Mouse (Mus musculus): ENCODE results near the gene Wnt8b. TPM values are rescaled to one million over a fixed set of nuclear protein-coding genes. Genes with fewer than 3 reads are reported as not detected.

Gene Wnt8b
- polyA plus RNA-seq, 1 experiment from 2014 or later, result not detected

DNA sequence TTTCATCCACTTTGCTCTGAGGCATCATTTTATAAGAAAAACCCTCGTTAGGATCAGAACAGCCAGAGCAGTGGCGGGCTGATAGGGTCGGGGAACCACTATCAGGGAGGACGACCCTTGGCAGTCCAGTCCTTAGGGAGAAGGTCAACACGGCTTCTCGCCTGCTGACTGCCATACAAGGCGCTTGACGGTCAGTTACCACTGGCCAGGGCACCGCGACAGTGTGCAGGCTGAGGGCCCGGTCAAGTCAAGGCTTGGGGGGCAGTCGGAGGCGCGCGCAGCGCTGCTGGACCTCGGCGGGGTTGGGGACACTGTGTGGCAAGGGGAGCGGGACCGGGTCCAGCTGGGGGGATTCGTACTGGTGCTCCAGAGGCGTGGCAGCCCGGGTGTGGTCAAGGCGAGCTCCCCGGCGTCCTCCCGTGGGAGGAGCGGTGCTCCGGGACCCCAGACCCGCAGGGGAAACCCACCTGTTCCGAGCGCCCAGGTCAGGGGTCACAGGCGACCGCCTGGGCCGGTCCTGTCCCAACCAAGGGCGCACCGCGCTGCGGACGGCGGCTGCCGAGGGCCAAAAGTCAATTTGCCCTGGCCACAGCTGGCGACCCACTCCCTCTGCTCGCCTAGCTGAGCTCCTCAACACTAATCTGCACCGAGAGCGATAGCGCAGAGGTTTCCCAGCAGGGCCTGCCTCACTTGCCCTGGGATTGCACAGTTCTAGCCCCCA lies 52.2 kb downstream of the Wnt8b start, which contains the start of gene Sec31b:
TSS of gene Sec31b (minus strand) at position 544 of the 721 bp plus-strand sequence.
- Histone ChIP-seq H3K4me1 (ENCODE audit: control insufficient read depth in 2 of 2, insufficient read depth in 2 of 2, low read length in 2 of 2) (no peaks in the 10 kb centered on the region), H3K4me2 (ENCODE audit: low read length) (peak within 1 kb of the TSS; percentile 81), H3K9me3 (ENCODE audit: control insufficient read depth, low read length) (0 out of 2 replicates have a peak, but pooled peaks cover 4% of the 10 kb centered on the region), H3K27ac (replicated peaks in 1 of 2; ENCODE audit: control insufficient read depth in 1 of 2, insufficient read depth in 1 of 2, low read depth in 2 of 2, low read length in 2 of 2) (no peak within 1 kb of the TSS), H3K27me3 (ENCODE audit: control insufficient read depth, insufficient read depth, low read length) (no peaks in the 10 kb centered on the region), H3K36me3 (ENCODE audit: control insufficient read depth, insufficient read depth, low read length) (peaks cover 26% of the 10 kb centered on the region), H3K9ac (ENCODE audit: low read length) (peak within 1 kb of the TSS; percentile 76), H3K4me3 (ENCODE audit: control insufficient read depth in 1 of 2, insufficient read depth in 1 of 2, low read depth in 1 of 2, low read length in 2 of 2) (peak within 1 kb of the TSS; percentile 53 to 60)
- peak; percentile 49 for ATAC-seq (ENCODE audit: insufficient number of reproducible peaks, insufficient read depth, low FRiP score, low read depth)
- WGBS, result under 1% methylated on average over 47 of the region's 47 CpGs

DNA sequence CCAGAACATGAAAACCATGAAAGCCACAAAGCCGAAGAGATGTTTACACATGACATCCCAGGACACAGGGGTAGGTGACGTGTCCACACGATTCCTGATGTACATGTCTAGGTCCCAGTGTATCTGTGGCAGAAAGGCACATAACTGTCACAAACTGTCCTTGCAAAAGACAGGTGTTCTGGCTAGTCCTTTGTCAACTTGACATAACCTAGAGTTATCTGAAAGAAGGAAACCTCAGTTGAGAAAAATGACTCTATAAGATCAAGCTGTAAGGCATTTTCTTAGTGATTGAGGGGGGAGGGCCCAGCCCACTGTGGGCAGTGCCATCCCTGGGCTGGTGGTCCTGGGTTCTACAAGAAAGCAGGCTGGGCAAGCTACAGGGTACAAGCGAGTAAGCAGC lies 59.5 kb downstream of the Wnt8b start, which contains the start of gene Gm20538:
TSS of gene Gm20538 (minus strand) at position 101 of the 400 bp plus-strand sequence.
- H3K4me3 ChIP-seq (ENCODE audit: control insufficient read depth in 1 of 2, insufficient read depth in 1 of 2, low read depth in 1 of 2, low read length in 2 of 2), result peak within 1 kb of the TSS in 1 of 2 experiments; percentile 86; a peak in 1 of 4 replicates
- WGBS, result 92% methylated on average over 4 of the region's 4 CpGs
- no peak within 1 kb of the TSS for H3K27ac ChIP-seq (replicated peaks in 1 of 2; ENCODE audit: control insufficient read depth in 1 of 2, insufficient read depth in 1 of 2, low read depth in 2 of 2, low read length in 2 of 2)
- no peaks in the 10 kb centered on the region for H3K27me3 ChIP-seq (ENCODE audit: control insufficient read depth, insufficient read depth, low read length)
- ATAC-seq (ENCODE audit: insufficient number of reproducible peaks, insufficient read depth, low FRiP score, low read depth), result no peak
- H3K4me1 ChIP-seq (ENCODE audit: control insufficient read depth in 2 of 2, insufficient read depth in 2 of 2, low read length in 2 of 2), result peaks cover 0 to 10% of the 10 kb centered on the region in 2 experiments; a peak in 2 of 4 replicates
- H3K9ac ChIP-seq (ENCODE audit: low read length), result no peak within 1 kb of the TSS
- peak within 1 kb of the TSS; percentile 74 for H3K4me2 ChIP-seq (ENCODE audit: low read length)
- peaks cover 59% of the 10 kb centered on the region for H3K36me3 ChIP-seq (ENCODE audit: control insufficient read depth, insufficient read depth, low read length)
- no peaks in the 10 kb centered on the region for H3K9me3 ChIP-seq (ENCODE audit: control insufficient read depth, low read length)

DNA sequence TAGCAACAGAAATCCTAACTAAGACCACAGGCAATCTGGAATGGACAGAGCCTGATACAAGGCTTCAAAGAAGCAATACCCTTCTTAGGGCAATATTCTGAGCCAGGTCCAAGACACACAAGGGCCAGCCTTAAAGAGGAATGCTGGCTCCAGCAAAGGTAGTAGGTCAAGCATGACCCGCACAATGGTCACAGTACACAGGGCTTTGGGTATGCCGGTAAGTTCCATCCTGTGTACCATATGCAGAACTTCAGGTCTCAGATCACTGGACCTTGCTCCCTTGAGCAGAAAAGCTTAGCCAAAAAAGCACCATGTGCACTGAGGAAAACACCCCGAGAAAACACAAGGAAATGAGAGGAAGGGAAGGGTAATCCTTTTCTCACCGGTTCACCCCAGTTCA lies 60.0 kb downstream of the Wnt8b start:
- H3K9me3 ChIP-seq (ENCODE audit: control insufficient read depth, low read length), result no peaks in the 10 kb centered on the region
- H3K4me3 ChIP-seq (ENCODE audit: control insufficient read depth in 1 of 2, insufficient read depth in 1 of 2, low read depth in 1 of 2, low read length in 2 of 2), result peak overlapping the region in 1 of 2 experiments; percentile 86; a peak in 1 of 4 replicates
- H3K27me3 ChIP-seq (ENCODE audit: control insufficient read depth, insufficient read depth, low read length), result no peaks in the 10 kb centered on the region
- peaks cover 0 to 10% of the 10 kb centered on the region in 2 experiments; a peak in 2 of 4 replicates for H3K4me1 ChIP-seq (ENCODE audit: control insufficient read depth in 2 of 2, insufficient read depth in 2 of 2, low read length in 2 of 2)
- ATAC-seq (ENCODE audit: insufficient number of reproducible peaks, insufficient read depth, low FRiP score, low read depth), result no peak
- H3K36me3 ChIP-seq (ENCODE audit: control insufficient read depth, insufficient read depth, low read length), result peaks cover 55% of the 10 kb centered on the region
- 89% methylated on average over 4 of the region's 4 CpGs for WGBS
- H3K9ac ChIP-seq (ENCODE audit: low read length), result no peak overlapping the region
- peak overlapping the region; percentile 74 for H3K4me2 ChIP-seq (ENCODE audit: low read length)
- H3K27ac ChIP-seq (replicated peaks in 1 of 2; ENCODE audit: control insufficient read depth in 1 of 2, insufficient read depth in 1 of 2, low read depth in 2 of 2, low read length in 2 of 2), result no peak overlapping the region

DNA sequence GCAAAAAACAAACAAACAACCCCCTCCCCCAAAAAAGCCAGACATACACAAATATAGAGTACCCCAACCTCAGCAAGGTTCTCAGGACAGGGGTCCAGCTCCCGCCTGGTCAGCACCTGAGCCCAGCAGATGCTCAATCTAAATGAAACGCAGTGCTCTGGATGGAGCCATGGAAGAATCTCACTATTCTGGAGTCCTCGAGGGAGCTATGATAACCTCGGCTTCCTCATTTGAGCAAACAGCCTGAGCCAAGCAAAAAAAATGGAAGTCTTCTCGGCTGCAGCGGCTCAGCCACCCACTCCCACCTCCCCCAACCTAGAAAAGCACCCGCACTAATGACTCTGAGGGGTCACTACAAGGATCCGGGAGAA lies 61.2 kb downstream of the Wnt8b start:
- peaks cover 0 to 10% of the 10 kb centered on the region in 2 experiments; a peak in 2 of 4 replicates for H3K4me1 ChIP-seq (ENCODE audit: control insufficient read depth in 2 of 2, insufficient read depth in 2 of 2, low read length in 2 of 2)
- peak overlapping the region in 1 of 2 experiments; percentile 88; a peak in 2 of 4 replicates for H3K27ac ChIP-seq (replicated peaks in 1 of 2; ENCODE audit: control insufficient read depth in 1 of 2, insufficient read depth in 1 of 2, low read depth in 2 of 2, low read length in 2 of 2)
- peaks cover 43% of the 10 kb centered on the region for H3K36me3 ChIP-seq (ENCODE audit: control insufficient read depth, insufficient read depth, low read length)
- peak overlapping the region; percentile 74 for H3K4me2 ChIP-seq (ENCODE audit: low read length)
- H3K27me3 ChIP-seq (ENCODE audit: control insufficient read depth, insufficient read depth, low read length), result 0 out of 2 replicates have a peak, but pooled peaks cover 3% of the 10 kb centered on the region
- H3K9me3 ChIP-seq (ENCODE audit: control insufficient read depth, low read length), result no peaks in the 10 kb centered on the region
- no peak for ATAC-seq (ENCODE audit: insufficient number of reproducible peaks, insufficient read depth, low FRiP score, low read depth)
- H3K9ac ChIP-seq (ENCODE audit: low read length), result peak overlapping the region; percentile 95
- peak overlapping the region; percentile 81 to 86 for H3K4me3 ChIP-seq (ENCODE audit: control insufficient read depth in 1 of 2, insufficient read depth in 1 of 2, low read depth in 1 of 2, low read length in 2 of 2)
- WGBS, result 1% methylated on average over 8 of the region's 8 CpGs

DNA sequence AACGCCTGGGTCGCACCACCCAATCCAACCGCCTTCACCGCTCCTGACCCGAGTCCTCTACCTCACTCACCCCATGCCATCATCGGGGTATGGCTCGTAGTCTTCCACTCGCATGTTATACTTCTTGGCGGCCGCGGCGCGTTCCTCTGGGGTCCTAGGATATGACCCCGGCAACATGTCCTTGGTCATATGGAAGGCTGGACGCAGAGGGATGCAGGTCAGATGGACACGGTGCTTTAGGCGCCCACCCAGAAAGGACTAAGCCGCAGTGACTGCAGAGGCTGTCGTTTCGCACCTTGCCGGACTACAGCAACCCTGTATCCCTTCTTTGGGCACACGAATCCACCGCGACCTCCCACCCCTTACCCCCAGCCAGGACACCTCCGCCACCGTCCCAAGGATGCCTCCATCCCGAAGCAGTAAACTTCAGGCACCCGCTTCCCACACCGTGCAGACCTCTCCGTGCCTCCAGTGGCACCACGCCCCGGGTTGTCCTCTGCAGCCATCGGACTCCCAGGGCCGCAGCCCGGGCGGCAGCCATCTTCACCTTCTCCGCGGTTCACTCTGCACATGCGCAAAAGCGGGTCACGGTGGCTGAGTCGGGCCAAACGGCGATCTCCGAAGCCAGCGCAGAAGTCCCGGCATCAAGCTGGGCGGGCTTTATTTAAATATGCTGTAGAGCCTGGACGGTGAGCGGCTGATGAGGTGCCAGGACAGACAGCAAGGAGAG lies 61.8 kb downstream of the Wnt8b start, which contains the start of gene Ndufb8:
TSS of gene Ndufb8 (minus strand) at position 580 of the 730 bp plus-strand sequence.
- Histone ChIP-seq H3K36me3 (ENCODE audit: control insufficient read depth, insufficient read depth, low read length) (peaks cover 37% of the 10 kb centered on the region), H3K9ac (ENCODE audit: low read length) (peak within 1 kb of the TSS; percentile 95), H3K4me1 (ENCODE audit: control insufficient read depth in 2 of 2, insufficient read depth in 2 of 2, low read length in 2 of 2) (peaks cover 0 to 10% of the 10 kb centered on the region in 2 experiments; a peak in 2 of 4 replicates), H3K4me2 (ENCODE audit: low read length) (peak within 1 kb of the TSS; percentile 74), H3K4me3 (ENCODE audit: control insufficient read depth in 1 of 2, insufficient read depth in 1 of 2, low read depth in 1 of 2, low read length in 2 of 2) (peak within 1 kb of the TSS; percentile 81 to 86), H3K27me3 (ENCODE audit: control insufficient read depth, insufficient read depth, low read length) (0 out of 2 replicates have a peak, but pooled peaks cover 3% of the 10 kb centered on the region), H3K9me3 (ENCODE audit: control insufficient read depth, low read length) (no peaks in the 10 kb centered on the region), H3K27ac (replicated peaks in 1 of 2; ENCODE audit: control insufficient read depth in 1 of 2, insufficient read depth in 1 of 2, low read depth in 2 of 2, low read length in 2 of 2) (peak within 1 kb of the TSS; percentile 47 to 88)
- WGBS, result under 1% methylated on average over 50 of the region's 50 CpGs
- peak; percentile 85 for ATAC-seq (ENCODE audit: insufficient number of reproducible peaks, insufficient read depth, low FRiP score, low read depth)

DNA sequence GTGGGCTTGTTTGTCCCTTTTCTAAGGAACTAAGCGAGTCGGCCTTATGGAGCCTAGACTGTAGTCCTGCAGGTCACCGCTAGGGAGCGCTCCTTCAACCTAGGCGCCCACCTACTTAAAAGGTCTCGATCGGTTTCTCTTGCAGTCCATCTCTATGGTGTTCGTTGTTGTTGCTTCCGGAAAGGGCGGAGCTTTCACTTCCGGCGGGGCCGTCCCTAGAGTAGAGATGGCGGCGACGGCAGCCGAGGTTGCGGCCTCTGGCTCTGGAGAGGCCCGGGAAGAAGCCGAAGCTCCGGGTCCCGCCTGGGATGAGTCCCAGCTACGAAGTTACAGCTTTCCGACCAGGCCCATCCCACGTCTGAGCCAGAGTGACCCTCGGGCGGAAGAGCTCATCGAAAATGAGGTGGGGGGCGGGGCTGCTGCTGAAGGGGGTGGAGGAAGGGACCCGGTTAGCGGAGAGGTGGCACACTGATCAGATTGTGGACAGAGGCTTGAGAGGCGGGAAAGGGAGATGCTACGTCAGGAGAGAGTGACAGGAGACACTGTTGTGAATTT lies 69.5 kb downstream of the Wnt8b start, which contains the start of gene Hif1an:
TSS of gene Hif1an (plus strand) at position 199 of the 555 bp plus-strand sequence.
- under 1% methylated on average over 33 of the region's 33 CpGs for WGBS
- peak within 1 kb of the TSS; percentile 76 for H3K4me2 ChIP-seq (ENCODE audit: low read length)
- H3K27ac ChIP-seq (replicated peaks in 1 of 2; ENCODE audit: control insufficient read depth in 1 of 2, insufficient read depth in 1 of 2, low read depth in 2 of 2, low read length in 2 of 2), result peak within 1 kb of the TSS; percentile 70 to 80; a peak in 3 of 4 replicates
- no peaks in the 10 kb centered on the region for H3K9me3 ChIP-seq (ENCODE audit: control insufficient read depth, low read length)
- peak; percentile 95 for ATAC-seq (ENCODE audit: insufficient number of reproducible peaks, insufficient read depth, low FRiP score, low read depth)
- H3K4me1 ChIP-seq (ENCODE audit: control insufficient read depth in 2 of 2, insufficient read depth in 2 of 2, low read length in 2 of 2), result peaks cover 7 to 14% of the 10 kb centered on the region in 2 experiments
- peak within 1 kb of the TSS; percentile 80 for H3K9ac ChIP-seq (ENCODE audit: low read length)
- peak within 1 kb of the TSS; percentile 70 to 99 for H3K4me3 ChIP-seq (ENCODE audit: control insufficient read depth in 1 of 2, insufficient read depth in 1 of 2, low read depth in 1 of 2, low read length in 2 of 2)
- peaks cover 34% of the 10 kb centered on the region for H3K36me3 ChIP-seq (ENCODE audit: control insufficient read depth, insufficient read depth, low read length)
- 0 out of 2 replicates have a peak, but pooled peaks cover 3% of the 10 kb centered on the region for H3K27me3 ChIP-seq (ENCODE audit: control insufficient read depth, insufficient read depth, low read length)

All from heart, embryonic 14.5 days (tissue).